Comparison of ENCODE assay signal across 8 mouse cellular contexts in the genomic region with DNA sequence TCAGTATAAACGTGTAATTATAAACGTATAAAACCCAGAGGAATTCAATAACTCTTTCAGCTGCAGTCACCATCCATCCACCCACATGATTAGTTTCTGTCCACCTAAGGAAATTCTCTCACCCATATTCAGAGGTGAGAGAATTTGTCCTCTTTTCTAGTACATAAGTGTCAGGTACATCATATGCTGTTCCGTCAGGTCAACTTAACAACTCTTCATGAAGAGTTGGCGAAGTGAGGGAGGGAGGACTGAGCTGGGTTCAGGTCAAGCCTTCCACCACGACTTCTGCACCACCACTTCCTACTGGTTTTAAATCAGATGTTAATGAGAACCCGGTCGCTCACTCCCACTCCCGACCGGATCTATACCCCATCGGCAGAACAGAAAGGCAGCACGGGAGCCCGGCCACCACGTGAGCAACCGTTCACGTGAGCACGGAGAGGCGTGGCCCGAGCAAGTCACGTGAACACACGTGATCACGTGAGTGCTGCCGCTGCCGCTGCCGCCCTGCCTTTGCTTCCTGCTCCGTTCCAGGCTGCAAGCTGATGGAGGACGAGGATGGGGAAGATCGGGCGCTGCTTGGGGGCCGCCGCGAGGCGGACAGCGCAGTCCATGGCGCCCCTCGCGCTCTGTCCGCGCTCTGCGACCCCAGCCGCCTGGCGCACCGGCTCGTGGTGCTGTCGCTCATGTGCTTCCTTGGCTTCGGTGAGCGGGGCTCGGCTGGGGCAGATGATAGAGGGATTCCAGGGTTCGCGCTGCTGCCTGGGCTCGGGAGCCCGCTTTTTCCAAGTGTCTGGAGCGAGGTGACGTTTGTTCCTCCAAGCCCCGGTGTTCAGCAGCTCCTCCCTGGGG. TPM values are rescaled to one million over a fixed set of nuclear protein-coding genes. Genes with fewer than 3 reads are reported as not detected.
DNase-seq lines count a peak whose midpoint lies in the region; ATAC-seq lines count a peak whose summit lies in the region.

Gene Mfsd1, plus strand, starts transcription at position 469 of the 852 bp plus-strand sequence.

- peak; percentile 80 for ATAC-seq in inflammation-experienced regulatory T-cells, adult 6 months

- DNase-seq in adrenal gland, adult (ENCODE audit: inconsistent age in 2 of 2, low spot score in 1 of 2): peak; percentile 65 to 92
- peak; percentile 95 for DNase-seq in embryo, embryonic 10.5 days (ENCODE audit: low spot score)
- DNase-seq in gastrocnemius, postnatal 14 days: peak; percentile 88
- peak; percentile 90 to 92 for DNase-seq in left cerebral cortex, postnatal 14 days (ENCODE audit: low spot score in 2 of 2)
- peak; percentile 96 for DNase-seq in mesoderm, embryonic 11.5 days (ENCODE audit: low read depth, low spot score)
- peak; percentile 81 for DNase-seq in right cerebral cortex, postnatal 36 days (ENCODE audit: low spot score in 2 of 2)
- peak; percentile 92 for DNase-seq in yolk sac, embryonic 10.5 days (ENCODE audit: low spot score)

- intact Hi-C loops in gastrocnemius, postnatal 14 days (cut with DNase I; ENCODE audit: low total_unique reads): no loop called here
- intact Hi-C loops in left cerebral cortex, postnatal 14 days (cut with DNase I): no loop called here

RNA-seq across cellular contexts. Expression of gene Mfsd1, which starts in this region (rescaled TPM):
- 10 to 100 TPM; 19.2 to 22.5 TPM for total RNA-seq in gastrocnemius, postnatal 14 days (2021)
- 10 to 100 TPM; 35.0 to 44.5 (median 35.5) TPM for polyA plus RNA-seq in inflammation-experienced regulatory T-cells, adult 6 months (2017; shearing (Covaris generic))
- total RNA-seq in left cerebral cortex, postnatal 14 days (2021): 10 to 100 TPM; 36.7 to 40.8 TPM

Comparison
In these comparisons a context has a peak if more than half of its experiments do, and no peak if none do; other contexts are left out.
1. Peak in every context shown above with its lines: DNase-seq and ATAC-seq.